Mouse (Mus musculus): ENCODE measurements at regions not wholly inside any gene's neighbourhood (a gene's known extent, or its start where the extent isn't known, plus 50 kb on each side); places are given as distances from the start of the nearest gene placed in this dataset.
"Not testable (repeated sequence)": the region's sequence is repeated elsewhere in the genome, so short reads cannot be mapped to it uniquely, and the experiment has no call there.

- intact Hi-C loops (cut with DNase I): no loop called here
- no peak for DNase-seq
- no peak for TF ChIP-seq CTCF (IDR thresholded peaks at IDR 0.05)
- H3K27ac ChIP-seq: no peak overlapping the region
- H3K4me3 ChIP-seq: no peak overlapping the region
These were observed 58.1 kb upstream of the Slc1a4 start for GRCm38 (mm10) chr11:20390622-20391021.

GRCm38 (mm10) chr11:20393302-20393701 lies 60.8 kb upstream of the Slc1a4 start:
- H3K4me3 ChIP-seq; H3K27ac ChIP-seq; intact Hi-C loops (cut with DNase I); DNase-seq: not testable (repeated sequence)

- H3K27ac ChIP-seq; H3K4me3 ChIP-seq; intact Hi-C loops (cut with DNase I); DNase-seq: not testable (repeated sequence)
These were observed 61.3 kb upstream of the Slc1a4 start for GRCm38 (mm10) chr11:20393807-20394206.

GRCm38 (mm10) chr11:20395848-20396203 lies 63.3 kb upstream of the Slc1a4 start:
- no peak for DNase-seq
- intact Hi-C loops (cut with DNase I): no loop called here
- no peak for TF ChIP-seq CTCF (IDR thresholded peaks at IDR 0.05)
- no peak overlapping the region for H3K4me3 ChIP-seq
- H3K27ac ChIP-seq: no peak overlapping the region

GRCm38 (mm10) chr11:20396204-20396848 lies 63.8 kb upstream of the Slc1a4 start:
- DNase-seq: no peak
- no peak overlapping the region for H3K4me3 ChIP-seq
- TF ChIP-seq CTCF (IDR thresholded peaks at IDR 0.05): no peak
- intact Hi-C loops (cut with DNase I): no loop called here
- no peak overlapping the region for H3K27ac ChIP-seq

- TF ChIP-seq CTCF (IDR thresholded peaks at IDR 0.05): no peak
- no peak overlapping the region for H3K4me3 ChIP-seq
- intact Hi-C loops (cut with DNase I): no loop called here
- no peak for DNase-seq
- no peak overlapping the region for H3K27ac ChIP-seq
These were observed 64.4 kb upstream of the Slc1a4 start for GRCm38 (mm10) chr11:20396884-20397283.

- H3K4me3 ChIP-seq: peak overlapping the region; percentile 62
- intact Hi-C loops (cut with DNase I): loop anchor here (1.0 to 5.0 kb wide), 4 partner anchors 68 to 573 kb away; partner anchors contain the start of gene Slc1a4
- H3K27ac ChIP-seq: no peak overlapping the region; the same call in 1 of the 2 replicates
- DNase-seq: peak; percentile 87
- peak; percentile 88 for TF ChIP-seq CTCF (IDR thresholded peaks at IDR 0.05)
These were observed 68.1 kb upstream of the Slc1a4 start for GRCm38 (mm10) chr11:20400302-20401234.

- TF ChIP-seq CTCF (IDR thresholded peaks at IDR 0.05): no peak
- intact Hi-C loops (cut with DNase I): loop anchor here (5.0 kb wide), 1 partner anchor 576 kb away; no protein-coding TSS in a partner anchor
- Histone ChIP-seq H3K27ac (no peak overlapping the region), H3K4me3 (no peak overlapping the region)
- DNase-seq: no peak
These were observed 70.9 kb upstream of the Slc1a4 start for GRCm38 (mm10) chr11:20403456-20403855.

GRCm38 (mm10) chr11:20404476-20404875 lies 72.0 kb upstream of the Slc1a4 start:
- TF ChIP-seq CTCF (IDR thresholded peaks at IDR 0.05): no peak
- intact Hi-C loops (cut with DNase I): loop anchor here (5.0 kb wide), 1 partner anchor 577 kb away; no protein-coding TSS in a partner anchor

GRCm38 (mm10) chr11:20418141-20418540 lies 85.6 kb upstream of the Slc1a4 start:
- Histone ChIP-seq H3K27ac (no peak overlapping the region), H3K4me3 (no peak overlapping the region)
- TF ChIP-seq CTCF (IDR thresholded peaks at IDR 0.05): no peak
- intact Hi-C loops (cut with DNase I): no loop called here
- no peak for DNase-seq

More at GRCm38 (mm10) chr11:20404476-20404875, 72.0 kb upstream of the Slc1a4 start:
- no peak for DNase-seq
- Histone ChIP-seq H3K4me3 (no peak overlapping the region), H3K27ac (no peak overlapping the region)

- no peak for TF ChIP-seq CTCF (IDR thresholded peaks at IDR 0.05)
- Histone ChIP-seq H3K4me3 (no peak overlapping the region), H3K27ac (no peak overlapping the region)
- intact Hi-C loops (cut with DNase I): no loop called here
- DNase-seq: no peak
These were observed 88.4 kb upstream of the Slc1a4 start for GRCm38 (mm10) chr11:20420876-20421275.

- no peak for DNase-seq
- Histone ChIP-seq H3K27ac (no peak overlapping the region), H3K4me3 (no peak overlapping the region)
- intact Hi-C loops (cut with DNase I): no loop called here
- TF ChIP-seq CTCF (IDR thresholded peaks at IDR 0.05): no peak
These were observed 103.5 kb upstream of the Slc1a4 start for GRCm38 (mm10) chr11:20436057-20436456.

- H3K4me3 ChIP-seq: no peak overlapping the region
- intact Hi-C loops (cut with DNase I): no loop called here
- no peak for DNase-seq
These were observed 100.6 kb upstream of the Sertad2 start for GRCm38 (mm10) chr11:20442476-20442875.

More at GRCm38 (mm10) chr11:20442476-20442875, 100.6 kb upstream of the Sertad2 start:
- no peak for TF ChIP-seq CTCF (IDR thresholded peaks at IDR 0.05)
- H3K27ac ChIP-seq: no peak overlapping the region
